Mouse (Mus musculus): ENCODE measurements at regions not wholly inside any gene's neighbourhood (a gene's known extent, or its start where the extent isn't known, plus 50 kb on each side); places are given as distances from the start of the nearest gene placed in this dataset.

DNA sequence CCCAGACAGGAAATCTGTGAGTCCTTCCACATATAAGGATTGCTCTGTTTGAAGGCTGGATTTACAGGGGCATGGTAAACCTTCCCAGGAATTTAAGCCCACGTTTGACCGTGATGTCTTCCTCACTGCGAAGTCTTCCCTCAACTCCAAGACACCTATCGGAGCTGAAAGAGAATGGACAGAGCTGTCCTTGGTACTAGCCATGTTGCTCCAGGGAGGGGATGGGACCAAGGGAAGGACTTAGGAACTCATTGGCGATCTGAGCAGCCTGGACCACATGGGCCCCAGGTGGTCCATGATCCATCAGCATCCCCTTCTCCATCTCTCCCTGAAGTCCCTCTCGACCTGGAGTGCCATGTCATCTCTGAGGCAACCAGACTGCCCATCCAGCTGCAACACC is 130.1 kb upstream of the Top1 start:
- Histone ChIP-seq H3K9ac (no peak overlapping the region), H3K27ac (no peak overlapping the region), H3K9me3 (ENCODE audit: control insufficient read depth, low read length) (no peaks in the 10 kb centered on the region), H3K27me3 (ENCODE audit: control insufficient read depth, insufficient read depth, low read length) (peaks cover 66% of the 10 kb centered on the region), H3K4me3 (replicated peaks; ENCODE audit: low read length) (no peak overlapping the region), H3K4me1 (replicated peaks; ENCODE audit: control insufficient read depth, insufficient read depth, low read length) (no peaks in the 10 kb centered on the region), H3K4me2 (replicated peaks) (no peak overlapping the region), H3K36me3 (replicated peaks; ENCODE audit: control insufficient read depth, insufficient read depth) (no peaks in the 10 kb centered on the region)
- DNase-seq (ENCODE audit: low spot score): no peak
- ATAC-seq (ENCODE audit: low FRiP score): no peak
- 66% methylated on average over 6 of the region's 6 CpGs for WGBS

GRCm38 (mm10) chr2:160516526-160516925 is 129.2 kb upstream of the Top1 start:
- Histone ChIP-seq H3K27ac (no peak overlapping the region), H3K4me2 (replicated peaks) (no peak overlapping the region), H3K9me3 (ENCODE audit: control insufficient read depth, low read length) (no peaks in the 10 kb centered on the region), H3K27me3 (ENCODE audit: control insufficient read depth, insufficient read depth, low read length) (peaks cover 67% of the 10 kb centered on the region), H3K4me1 (replicated peaks; ENCODE audit: control insufficient read depth, insufficient read depth, low read length) (no peaks in the 10 kb centered on the region), H3K36me3 (replicated peaks; ENCODE audit: control insufficient read depth, insufficient read depth) (no peaks in the 10 kb centered on the region), H3K9ac (no peak overlapping the region), H3K4me3 (replicated peaks; ENCODE audit: low read length) (no peak overlapping the region)
- no peak for ATAC-seq (ENCODE audit: low FRiP score)
- WGBS: 15% methylated on average over 6 of the region's 6 CpGs
- DNase-seq (ENCODE audit: low spot score): no peak

DNA sequence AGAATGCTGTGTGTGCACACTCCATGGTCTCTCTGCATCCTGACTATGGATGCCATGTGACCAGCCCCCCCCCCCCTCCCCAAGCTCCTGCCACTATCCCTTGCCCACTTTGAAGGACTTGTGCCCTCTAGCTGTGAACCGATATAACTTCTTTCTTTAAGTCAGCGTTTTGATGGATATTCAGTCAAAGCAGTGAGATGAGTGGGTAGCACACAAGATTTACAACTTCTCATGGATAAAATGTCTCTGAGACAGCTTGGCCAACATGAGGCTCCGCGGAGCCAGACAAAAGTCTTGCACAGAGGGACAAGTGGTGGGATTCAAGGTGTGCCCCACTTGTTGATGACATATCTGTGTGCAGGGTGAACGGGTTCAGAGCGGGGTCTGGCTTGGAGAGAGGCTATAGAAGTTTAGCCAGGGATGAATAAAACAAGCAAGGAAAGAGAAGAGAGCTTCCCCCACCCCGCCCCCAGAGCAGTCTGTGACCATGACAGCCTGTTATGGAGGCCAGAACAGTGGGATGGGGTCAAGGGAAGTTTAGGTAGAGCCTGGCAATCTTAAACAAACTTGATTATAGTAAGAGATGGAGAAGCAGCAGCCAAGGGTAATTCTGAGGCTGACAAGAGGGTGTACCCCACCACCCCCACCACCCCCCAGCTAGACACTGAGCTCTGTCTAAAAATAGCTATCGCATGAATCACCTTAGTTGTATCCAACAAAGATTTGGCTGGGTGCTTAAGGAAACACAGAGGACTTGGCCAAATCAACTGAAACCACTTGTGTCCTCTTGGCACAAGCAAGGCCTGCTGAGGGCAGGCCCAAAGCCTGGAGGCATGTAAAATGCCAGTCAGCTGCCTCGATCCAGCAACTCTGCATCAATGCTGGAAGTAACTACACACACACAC is 120.1 kb upstream of the Top1 start:
- H3K9ac ChIP-seq: no peak overlapping the region
- H3K27ac ChIP-seq: no peak overlapping the region
- peaks cover 34% of the 10 kb centered on the region; the same call in 1 of the 2 replicates for H3K27me3 ChIP-seq (ENCODE audit: control insufficient read depth, insufficient read depth, low read length)
- no peak for ATAC-seq (ENCODE audit: low FRiP score)
- H3K36me3 ChIP-seq (replicated peaks; ENCODE audit: control insufficient read depth, insufficient read depth): no peaks in the 10 kb centered on the region
- WGBS: 77% methylated on average over 9 of the region's 9 CpGs
- DNase-seq (ENCODE audit: low spot score): no peak
- H3K4me1 ChIP-seq (replicated peaks; ENCODE audit: control insufficient read depth, insufficient read depth, low read length): no peaks in the 10 kb centered on the region
- no peaks in the 10 kb centered on the region for H3K9me3 ChIP-seq (ENCODE audit: control insufficient read depth, low read length)
- no peak overlapping the region for H3K4me3 ChIP-seq (replicated peaks; ENCODE audit: low read length)
- no peak overlapping the region for H3K4me2 ChIP-seq (replicated peaks)

- H3K4me1 ChIP-seq (replicated peaks; ENCODE audit: control insufficient read depth, insufficient read depth, low read length): no peaks in the 10 kb centered on the region
- 27% methylated on average over 8 of the region's 8 CpGs for WGBS
- DNase-seq (ENCODE audit: low spot score): no peak
Measured at GRCm38 (mm10) chr2:160526377-160527125, 119.1 kb upstream of the Top1 start.

DNA sequence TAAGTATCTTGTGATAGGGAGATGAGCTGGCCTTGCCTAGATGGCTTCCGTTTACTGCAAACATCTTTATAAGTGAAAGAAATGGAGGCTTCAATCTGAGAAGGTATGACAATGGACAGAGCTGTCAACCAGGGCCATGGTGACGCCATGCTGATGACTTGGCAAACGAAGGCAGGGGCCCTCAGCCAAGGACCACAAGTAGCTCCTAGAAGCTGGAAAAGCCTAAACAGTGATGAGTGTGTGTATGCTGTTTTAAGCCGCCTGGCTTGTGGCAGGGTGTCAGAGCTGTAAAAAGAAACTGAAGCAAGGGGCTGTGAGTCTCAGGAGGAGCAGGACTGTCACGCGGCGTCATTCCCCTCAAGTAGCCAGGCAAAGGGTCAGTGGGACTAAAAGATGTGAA is 116.4 kb upstream of the Top1 start:
- no peaks in the 10 kb centered on the region for H3K36me3 ChIP-seq (replicated peaks; ENCODE audit: control insufficient read depth, insufficient read depth)
- no peak overlapping the region for H3K4me3 ChIP-seq (replicated peaks; ENCODE audit: low read length)
- DNase-seq (ENCODE audit: low spot score): no peak
- H3K27me3 ChIP-seq (ENCODE audit: control insufficient read depth, insufficient read depth, low read length): peaks cover 30% of the 10 kb centered on the region
- no peak overlapping the region for H3K4me2 ChIP-seq (replicated peaks)
- H3K9ac ChIP-seq: no peak overlapping the region
- ATAC-seq (ENCODE audit: low FRiP score): no peak
- no peaks in the 10 kb centered on the region for H3K4me1 ChIP-seq (replicated peaks; ENCODE audit: control insufficient read depth, insufficient read depth, low read length)
- H3K27ac ChIP-seq: no peak overlapping the region
- H3K9me3 ChIP-seq (ENCODE audit: control insufficient read depth, low read length): no peaks in the 10 kb centered on the region
- 60% methylated on average over 7 of the region's 7 CpGs for WGBS

More at GRCm38 (mm10) chr2:160526377-160527125, 119.1 kb upstream of the Top1 start:
- ATAC-seq (ENCODE audit: low FRiP score): no peak
- Histone ChIP-seq H3K9ac (no peak overlapping the region), H3K36me3 (replicated peaks; ENCODE audit: control insufficient read depth, insufficient read depth) (no peaks in the 10 kb centered on the region), H3K9me3 (ENCODE audit: control insufficient read depth, low read length) (no peaks in the 10 kb centered on the region), H3K27me3 (ENCODE audit: control insufficient read depth, insufficient read depth, low read length) (peaks cover 34% of the 10 kb centered on the region), H3K4me2 (replicated peaks) (no peak overlapping the region), H3K4me3 (replicated peaks; ENCODE audit: low read length) (no peak overlapping the region), H3K27ac (no peak overlapping the region)

GRCm38 (mm10) chr2:160530377-160530776 is 115.3 kb upstream of the Top1 start:
- H3K27me3 ChIP-seq (ENCODE audit: control insufficient read depth, insufficient read depth, low read length): peaks cover 30% of the 10 kb centered on the region
- H3K27ac ChIP-seq: no peak overlapping the region
- no peak overlapping the region for H3K9ac ChIP-seq
- 37% methylated on average over 3 of the region's 3 CpGs for WGBS
- ATAC-seq (ENCODE audit: low FRiP score) (no peak), DNase-seq (ENCODE audit: low spot score) (no peak)
- H3K9me3 ChIP-seq (ENCODE audit: control insufficient read depth, low read length): no peaks in the 10 kb centered on the region
- H3K4me3 ChIP-seq (replicated peaks; ENCODE audit: low read length): no peak overlapping the region
- no peaks in the 10 kb centered on the region for H3K36me3 ChIP-seq (replicated peaks; ENCODE audit: control insufficient read depth, insufficient read depth)
- H3K4me2 ChIP-seq (replicated peaks): no peak overlapping the region
- no peaks in the 10 kb centered on the region for H3K4me1 ChIP-seq (replicated peaks; ENCODE audit: control insufficient read depth, insufficient read depth, low read length)

- no peak overlapping the region for H3K9ac ChIP-seq
- H3K36me3 ChIP-seq (replicated peaks; ENCODE audit: control insufficient read depth, insufficient read depth): no peaks in the 10 kb centered on the region
- peaks cover 14% of the 10 kb centered on the region; the same call in 1 of the 2 replicates for H3K27me3 ChIP-seq (ENCODE audit: control insufficient read depth, insufficient read depth, low read length)
- ATAC-seq (ENCODE audit: low FRiP score) (no peak), DNase-seq (ENCODE audit: low spot score) (no peak)
- H3K4me1 ChIP-seq (replicated peaks; ENCODE audit: control insufficient read depth, insufficient read depth, low read length): no peaks in the 10 kb centered on the region
- H3K4me2 ChIP-seq (replicated peaks): no peak overlapping the region
- H3K9me3 ChIP-seq (ENCODE audit: control insufficient read depth, low read length): no peaks in the 10 kb centered on the region
- H3K4me3 ChIP-seq (replicated peaks; ENCODE audit: low read length): no peak overlapping the region
- H3K27ac ChIP-seq: no peak overlapping the region
- 32% methylated on average over 8 of the region's 8 CpGs for WGBS
Measured at GRCm38 (mm10) chr2:160537319-160537719, 108.4 kb upstream of the Top1 start.

GRCm38 (mm10) chr2:160545527-160545926 is 100.2 kb upstream of the Top1 start:
- no peak for DNase-seq (ENCODE audit: low spot score)
- H3K4me2 ChIP-seq (replicated peaks): no peak overlapping the region
- H3K27ac ChIP-seq: no peak overlapping the region
- H3K27me3 ChIP-seq (ENCODE audit: control insufficient read depth, insufficient read depth, low read length): 0 out of 2 replicates have a peak, but pooled peaks cover 5% of the 10 kb centered on the region
- H3K4me1 ChIP-seq (replicated peaks; ENCODE audit: control insufficient read depth, insufficient read depth, low read length): peaks cover 4% of the 10 kb centered on the region; the same call in 1 of the 2 replicates
- 32% methylated on average over 4 of the region's 4 CpGs for WGBS
- H3K36me3 ChIP-seq (replicated peaks; ENCODE audit: control insufficient read depth, insufficient read depth): no peaks in the 10 kb centered on the region
- H3K9ac ChIP-seq: no peak overlapping the region
- H3K4me3 ChIP-seq (replicated peaks; ENCODE audit: low read length): no peak overlapping the region
- no peaks in the 10 kb centered on the region for H3K9me3 ChIP-seq (ENCODE audit: control insufficient read depth, low read length)
- no peak for ATAC-seq (ENCODE audit: low FRiP score)

GRCm38 (mm10) chr2:160552121-160552669 is 93.5 kb upstream of the Top1 start:
- H3K4me3 ChIP-seq (replicated peaks; ENCODE audit: low read length): no peak overlapping the region

More at GRCm38 (mm10) chr2:160552121-160552669, 93.5 kb upstream of the Top1 start:
- ATAC-seq (ENCODE audit: low FRiP score) (no peak), DNase-seq (ENCODE audit: low spot score) (no peak)
- Histone ChIP-seq H3K27ac (peak overlapping the region; percentile 21; the same call in 1 of the 2 replicates), H3K9ac (no peak overlapping the region), H3K27me3 (ENCODE audit: control insufficient read depth, insufficient read depth, low read length) (no peaks in the 10 kb centered on the region), H3K9me3 (ENCODE audit: control insufficient read depth, low read length) (no peaks in the 10 kb centered on the region), H3K4me2 (replicated peaks) (peak overlapping the region; percentile 30), H3K4me1 (replicated peaks; ENCODE audit: control insufficient read depth, insufficient read depth, low read length) (no peaks in the 10 kb centered on the region), H3K36me3 (replicated peaks; ENCODE audit: control insufficient read depth, insufficient read depth) (no peaks in the 10 kb centered on the region)
- 36% methylated on average over 19 of the region's 19 CpGs for WGBS
